Mouse (Mus musculus): Measurements from ENCODE around the gene Ptges3. TPM values are rescaled to one million over a fixed set of nuclear protein-coding genes. Genes with fewer than 3 reads are reported as not detected.
"Not testable (repeated sequence)": the region's sequence is repeated elsewhere in the genome, so short reads cannot be mapped to it uniquely, and the experiment has no call there.

The Ptges3 gene
- total and polyA plus RNA-seq, 3 experiments, result 16.3 to 97.3 (median 96.0) TPM

DNA sequence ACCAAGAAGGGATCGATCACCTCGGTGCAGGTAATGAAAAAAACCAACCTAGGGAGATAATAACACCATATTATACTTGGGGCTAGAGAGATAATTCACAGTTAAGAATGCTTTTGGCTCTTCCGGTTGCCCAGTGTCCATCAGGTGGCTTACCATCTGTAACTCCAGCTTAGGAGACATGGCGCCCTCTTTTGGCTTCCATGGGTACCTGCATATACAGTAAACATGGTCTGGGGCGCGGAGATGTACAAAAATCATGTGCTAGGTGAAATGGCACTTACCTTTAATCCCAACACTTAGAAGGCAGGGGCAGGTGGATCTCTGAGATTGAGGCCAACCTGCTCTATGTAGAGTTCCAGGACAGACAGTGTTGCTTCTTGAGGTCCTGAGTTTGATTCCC is 27.6 kb downstream of the Ptges3 start:
- Histone ChIP-seq H3K9ac (ENCODE audit: low read depth, low read length) (no peak overlapping the region), H3K27me3 (ENCODE audit: control insufficient read depth, insufficient read depth, low read length) (no peaks in the 10 kb centered on the region), H3K27ac (no peak overlapping the region), H3K4me1 (ENCODE audit: control insufficient read depth, insufficient read depth, low read length) (peaks cover 8% of the 10 kb centered on the region), H3K4me3 (peak overlapping the region; percentile 92; the same call in 1 of the 2 replicates), H3K79me2 (replicated peaks; ENCODE audit: control insufficient read depth, insufficient read depth, low read length) (peaks cover 7% of the 10 kb centered on the region), H3K36me3 (ENCODE audit: control insufficient read depth, insufficient read depth, low read length) (peaks cover 54% of the 10 kb centered on the region)
- WGBS, result 51% methylated on average over 6 of the region's 6 CpGs
- intact Hi-C loops (cut with DNase I), result no loop called here
- no peak for DNase-seq
- TF ChIP-seq CTCF (IDR thresholded peaks at IDR 0.05), result peak; percentile 68
- no peak for TF ChIP-seq EP300 (IDR thresholded peaks at IDR 0.05; ENCODE audit: insufficient read depth, low read depth, low read length)
- TF ChIP-seq POLR2A (IDR thresholded peaks at IDR 0.05; ENCODE audit: insufficient read depth, low read depth, low read length), result no peak

DNA sequence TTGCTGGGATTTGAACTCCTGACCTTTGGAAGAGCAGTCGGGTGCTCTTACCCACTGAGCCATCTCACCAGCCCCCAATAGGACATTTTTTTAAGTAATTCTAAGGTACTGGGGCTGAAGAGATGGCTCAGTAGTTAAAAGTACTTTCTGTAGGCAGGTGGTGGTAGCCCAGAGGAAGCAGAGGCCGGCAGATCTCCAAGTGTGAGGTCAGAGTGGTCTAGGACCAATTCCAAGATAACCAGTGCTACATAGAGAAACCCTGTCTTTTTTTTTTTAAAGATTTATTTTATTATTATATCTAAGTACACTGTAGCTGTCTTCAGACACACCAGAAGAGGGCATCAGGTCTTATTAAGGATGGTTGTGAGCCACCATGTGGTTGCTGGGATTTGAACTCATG is 28.5 kb downstream of the Ptges3 start:
- H3K9ac ChIP-seq (ENCODE audit: low read depth, low read length); H3K79me2 ChIP-seq (replicated peaks; ENCODE audit: control insufficient read depth, insufficient read depth, low read length): not testable (repeated sequence)
- H3K36me3 ChIP-seq (ENCODE audit: control insufficient read depth, insufficient read depth, low read length), result peaks cover 54% of the 10 kb centered on the region

DNA sequence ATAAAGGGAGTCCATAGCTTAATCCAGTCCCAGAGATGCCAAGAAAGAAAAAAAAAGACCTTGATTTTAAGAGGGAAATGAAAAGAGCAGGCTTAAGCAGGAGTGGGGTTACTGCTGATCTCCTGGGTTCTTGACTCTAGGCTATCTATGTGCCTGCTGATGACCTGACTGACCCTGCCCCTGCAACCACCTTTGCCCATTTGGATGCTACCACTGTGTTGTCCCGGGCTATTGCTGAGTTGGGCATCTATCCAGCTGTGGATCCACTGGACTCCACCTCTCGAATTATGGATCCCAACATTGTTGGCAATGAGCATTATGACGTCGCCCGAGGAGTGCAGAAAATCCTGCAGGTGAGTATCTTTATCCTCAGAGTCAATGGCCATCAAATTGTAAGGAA is 29.4 kb downstream of the Ptges3 start:
- TF ChIP-seq CTCF (IDR thresholded peaks at IDR 0.05) (no peak), POLR2A (IDR thresholded peaks at IDR 0.05; ENCODE audit: insufficient read depth, low read depth, low read length) (peak; percentile 13; the same call in 1 of the 2 replicates), EP300 (IDR thresholded peaks at IDR 0.05; ENCODE audit: insufficient read depth, low read depth, low read length) (no peak)
- DNase-seq, result no peak
- Histone ChIP-seq H3K9ac (ENCODE audit: low read depth, low read length) (no peak overlapping the region), H3K27ac (no peak overlapping the region), H3K4me3 (no peak overlapping the region), H3K36me3 (ENCODE audit: control insufficient read depth, insufficient read depth, low read length) (peaks cover 54% of the 10 kb centered on the region), H3K79me2 (replicated peaks; ENCODE audit: control insufficient read depth, insufficient read depth, low read length) (peaks cover 7% of the 10 kb centered on the region), H3K4me1 (ENCODE audit: control insufficient read depth, insufficient read depth, low read length) (peaks cover 7% of the 10 kb centered on the region), H3K27me3 (ENCODE audit: control insufficient read depth, insufficient read depth, low read length) (no peaks in the 10 kb centered on the region)
- intact Hi-C loops (cut with DNase I), result no loop called here
- WGBS, result 52% methylated on average over 5 of the region's 5 CpGs

More for the DNA sequence above, 28.5 kb downstream of the Ptges3 start:
- intact Hi-C loops (cut with DNase I); H3K27me3 ChIP-seq (ENCODE audit: control insufficient read depth, insufficient read depth, low read length); H3K4me3 ChIP-seq; H3K4me1 ChIP-seq (ENCODE audit: control insufficient read depth, insufficient read depth, low read length); DNase-seq; H3K27ac ChIP-seq: not testable (repeated sequence)
- WGBS, result 33% methylated on average over 2 of the region's 2 CpGs

DNA sequence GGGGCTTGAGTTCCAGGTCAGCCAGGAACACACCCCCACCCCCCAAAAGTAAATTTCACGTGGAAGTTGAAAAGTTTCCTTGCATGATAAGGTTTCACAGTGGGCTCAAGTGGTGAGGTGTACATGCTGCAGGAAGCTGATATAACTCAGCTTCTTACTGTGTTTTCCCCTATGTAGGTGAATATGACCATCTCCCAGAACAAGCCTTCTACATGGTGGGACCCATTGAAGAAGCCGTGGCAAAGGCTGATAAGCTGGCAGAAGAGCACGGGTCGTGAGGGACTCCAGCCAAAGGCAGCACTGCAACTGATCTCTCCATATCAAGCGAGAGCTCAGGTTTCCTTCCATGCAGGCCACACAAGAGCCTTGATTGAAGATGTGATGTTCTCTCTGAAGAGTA is 31.1 kb downstream of the Ptges3 start:
- H3K36me3 ChIP-seq (ENCODE audit: control insufficient read depth, insufficient read depth, low read length), result peaks cover 50% of the 10 kb centered on the region
- 27% methylated on average over 5 of the region's 5 CpGs for WGBS
- H3K9ac ChIP-seq (ENCODE audit: low read depth, low read length), result no peak overlapping the region
- DNase-seq, result no peak
- H3K79me2 ChIP-seq (replicated peaks; ENCODE audit: control insufficient read depth, insufficient read depth, low read length), result peaks cover 2% of the 10 kb centered on the region; the same call in 1 of the 2 replicates
- TF ChIP-seq EP300 (IDR thresholded peaks at IDR 0.05; ENCODE audit: insufficient read depth, low read depth, low read length), result no peak
- TF ChIP-seq POLR2A (IDR thresholded peaks at IDR 0.05; ENCODE audit: insufficient read depth, low read depth, low read length), result no peak; the same call in 1 of the 2 replicates
- no peak for TF ChIP-seq CTCF (IDR thresholded peaks at IDR 0.05)
- H3K4me1 ChIP-seq (ENCODE audit: control insufficient read depth, insufficient read depth, low read length), result peaks cover 8% of the 10 kb centered on the region
- H3K4me3 ChIP-seq, result no peak overlapping the region
- intact Hi-C loops (cut with DNase I), result loop anchor here (1.0 to 10.0 kb wide), 2 partner anchors 31 to 405 kb away; partner anchors contain the start of genes Myl6 and Myl6b
- H3K27me3 ChIP-seq (ENCODE audit: control insufficient read depth, insufficient read depth, low read length), result no peaks in the 10 kb centered on the region
- H3K27ac ChIP-seq, result no peak overlapping the region

DNA sequence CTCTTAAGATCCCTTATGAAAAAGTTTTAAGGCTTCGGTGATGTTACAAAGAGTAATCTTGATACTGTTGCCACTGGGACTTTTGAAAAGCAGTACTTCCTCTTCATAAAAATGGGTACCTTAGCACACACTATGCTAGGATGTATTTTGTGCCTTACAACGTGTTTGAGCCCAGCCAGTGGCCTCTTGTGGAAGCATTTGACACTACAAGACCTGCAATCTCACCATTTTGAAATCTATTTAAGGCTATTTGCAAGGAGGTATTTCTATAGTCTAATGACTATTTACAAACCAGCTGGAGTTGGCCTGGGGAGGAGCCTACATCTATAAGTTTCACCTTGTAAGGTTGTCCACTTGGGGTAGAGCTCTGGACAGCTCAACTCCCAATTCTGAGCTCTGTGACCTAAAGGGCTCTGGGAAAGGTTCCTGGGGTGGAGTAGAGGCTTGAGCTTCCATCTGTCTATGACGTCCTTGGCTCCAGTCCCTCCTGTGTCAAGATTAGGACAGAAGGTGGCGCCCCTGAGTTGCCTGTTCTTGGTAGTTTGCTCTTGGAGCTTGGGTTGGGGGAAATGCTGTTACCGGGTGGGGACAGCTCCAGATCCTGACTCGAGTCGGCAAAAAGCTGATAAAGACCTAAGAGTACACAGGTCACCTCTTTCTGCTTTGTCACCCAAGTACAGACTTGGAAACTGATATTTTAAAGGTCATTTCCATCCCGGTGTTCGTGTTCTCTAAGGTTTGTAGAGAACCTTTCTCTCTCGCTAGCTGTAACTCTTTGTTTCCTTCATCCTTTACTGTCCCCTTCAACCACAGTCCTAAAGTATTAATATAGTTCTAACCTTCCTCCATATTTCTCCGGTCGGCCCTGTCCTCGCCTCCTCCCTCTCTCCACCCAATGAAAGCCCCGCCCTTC is 32.2 kb downstream of the Ptges3 start:
- intact Hi-C loops (cut with DNase I), result loop anchor here (1.0 to 10.0 kb wide), 2 partner anchors 32 to 404 kb away; partner anchors contain the start of genes Myl6 and Myl6b
- peak overlapping the region; percentile 91 for H3K27ac ChIP-seq
- H3K36me3 ChIP-seq (ENCODE audit: control insufficient read depth, insufficient read depth, low read length), result peaks cover 40% of the 10 kb centered on the region
- DNase-seq, result peak; percentile 88 to 91
- peak overlapping the region; percentile 59 for H3K9ac ChIP-seq (ENCODE audit: low read depth, low read length)
- H3K4me1 ChIP-seq (ENCODE audit: control insufficient read depth, insufficient read depth, low read length), result peaks cover 6% of the 10 kb centered on the region
- WGBS, result 4% methylated on average over 14 of the region's 14 CpGs
- H3K79me2 ChIP-seq (replicated peaks; ENCODE audit: control insufficient read depth, insufficient read depth, low read length), result no peaks in the 10 kb centered on the region
- H3K27me3 ChIP-seq (ENCODE audit: control insufficient read depth, insufficient read depth, low read length), result no peaks in the 10 kb centered on the region
- TF ChIP-seq EP300 (IDR thresholded peaks at IDR 0.05; ENCODE audit: insufficient read depth, low read depth, low read length), result peak; percentile 94
- peak; percentile 69 for TF ChIP-seq POLR2A (IDR thresholded peaks at IDR 0.05; ENCODE audit: insufficient read depth, low read depth, low read length)
- peak; percentile 83 for TF ChIP-seq CTCF (IDR thresholded peaks at IDR 0.05)
- peak overlapping the region; percentile 81 for H3K4me3 ChIP-seq

All from heart, adult 2 months (tissue).